Mouse (Mus musculus): ENCODE measurements at regions not wholly inside any gene's neighbourhood (a gene's known extent, or its start where the extent isn't known, plus 50 kb on each side); places are given as distances from the start of the nearest gene placed in this dataset.

DNA sequence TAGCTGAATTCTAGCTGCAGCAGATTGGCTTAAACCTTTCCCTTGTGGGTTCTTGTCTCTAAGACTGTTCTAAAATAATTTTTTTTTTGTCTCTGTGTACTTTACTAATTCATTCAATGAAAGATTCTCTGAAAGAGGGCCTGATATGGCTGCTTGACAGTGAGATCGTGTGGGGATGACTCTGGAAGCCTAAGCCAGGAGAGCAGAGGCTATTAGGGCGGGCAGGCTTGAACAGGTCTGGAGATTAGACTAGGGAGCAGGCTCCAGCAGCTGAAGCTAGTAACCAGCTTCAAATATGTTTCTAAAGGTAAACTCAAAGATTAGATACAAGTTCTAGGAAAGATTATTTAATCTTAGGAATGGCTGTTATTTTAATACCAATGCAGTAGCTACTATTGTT, 491.9 kb downstream of the Plcl1 start:
- Histone ChIP-seq H3K27ac (no peak overlapping the region), H3K4me3 (no peak overlapping the region)
- TF ChIP-seq CTCF (IDR thresholded peaks at IDR 0.05): no peak
- intact Hi-C loops (cut with DNase I): no loop called here
- DNase-seq: no peak

DNA sequence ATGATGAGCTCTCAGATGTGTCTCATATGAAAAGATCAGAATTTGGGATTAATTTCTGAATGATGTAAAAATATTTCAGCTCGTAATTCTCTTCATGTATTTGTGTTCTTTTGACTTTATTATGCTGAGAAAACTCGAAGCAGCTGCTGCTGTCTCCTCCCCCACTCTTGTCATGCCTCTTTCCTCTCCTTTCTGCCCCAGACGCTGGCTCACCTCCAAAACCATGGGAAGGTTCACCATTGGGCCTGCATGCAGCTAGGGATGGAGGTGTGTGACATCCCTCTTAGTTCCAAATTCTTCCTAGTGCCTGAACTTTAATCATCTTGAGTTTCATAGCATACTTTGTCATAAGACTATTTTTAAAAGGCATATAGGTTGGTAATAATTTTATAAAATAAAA, 492.3 kb downstream of the Plcl1 start:
- Histone ChIP-seq H3K27ac (no peak overlapping the region), H3K4me3 (no peak overlapping the region)
- TF ChIP-seq CTCF (IDR thresholded peaks at IDR 0.05): no peak
- intact Hi-C loops (cut with DNase I): no loop called here
- DNase-seq: no peak

DNA sequence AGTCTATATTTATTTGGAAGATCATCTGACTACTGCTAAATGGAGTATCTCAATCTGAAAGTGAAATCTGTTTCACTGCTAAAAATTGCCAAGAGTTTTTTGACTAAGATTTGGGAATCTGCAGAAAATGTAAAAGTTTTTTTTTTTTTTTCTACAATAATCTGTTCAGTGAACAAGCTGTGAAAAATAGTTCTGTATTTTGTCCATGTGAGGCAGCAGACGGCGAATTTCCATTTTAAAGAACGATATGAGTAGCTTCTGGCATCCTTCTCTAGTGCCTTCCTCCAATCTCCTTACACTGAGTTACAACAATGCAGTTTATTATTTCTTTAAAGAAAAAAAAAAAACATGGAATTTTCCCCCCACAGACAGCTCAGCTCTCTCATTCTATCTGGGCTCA, 494.3 kb downstream of the Plcl1 start:
- no peak overlapping the region for H3K4me3 ChIP-seq
- intact Hi-C loops (cut with DNase I): no loop called here
- no peak overlapping the region for H3K27ac ChIP-seq
- DNase-seq: no peak
- TF ChIP-seq CTCF (IDR thresholded peaks at IDR 0.05): no peak

DNA sequence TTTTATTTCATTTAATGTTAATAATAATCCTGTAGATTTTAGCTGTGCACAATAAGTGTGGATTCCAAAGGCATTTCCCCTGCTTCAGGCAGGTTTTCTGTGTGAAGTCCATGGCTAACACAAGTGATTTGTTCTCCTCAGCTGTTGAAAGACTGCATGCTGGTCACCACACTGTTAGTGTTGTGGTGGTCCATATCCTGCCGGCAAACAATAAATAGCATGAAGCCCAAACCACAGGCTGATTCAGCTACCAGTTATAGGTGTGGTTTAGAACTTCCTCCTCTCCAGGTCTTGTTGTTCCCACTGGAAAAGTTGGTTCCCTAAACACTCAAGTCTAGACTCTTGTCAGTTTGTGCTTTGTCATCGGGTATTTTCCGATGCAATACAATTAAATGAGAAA, 497.5 kb downstream of the Plcl1 start:
- Histone ChIP-seq H3K27ac (no peak overlapping the region), H3K4me3 (no peak overlapping the region)
- no peak for DNase-seq
- intact Hi-C loops (cut with DNase I): no loop called here
- no peak for TF ChIP-seq CTCF (IDR thresholded peaks at IDR 0.05)

DNA sequence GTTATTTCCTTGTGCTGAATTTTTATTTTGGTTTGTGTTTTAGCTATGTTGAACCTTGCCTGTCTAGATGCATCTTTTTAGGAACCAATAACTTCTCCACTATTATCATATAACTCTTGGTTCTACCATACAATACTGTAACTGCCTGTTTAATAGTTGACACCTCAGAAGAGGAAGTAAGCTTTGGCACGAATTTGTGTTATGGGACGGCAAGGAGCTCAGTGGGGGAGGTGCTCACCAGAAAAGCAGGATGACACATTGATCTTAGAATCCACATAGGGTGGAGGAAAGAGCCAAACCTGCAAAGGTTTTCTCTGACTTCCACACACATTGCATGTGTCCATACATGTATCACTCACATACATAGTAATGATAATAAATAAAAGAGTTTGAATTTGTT, 498.9 kb downstream of the Plcl1 start:
- intact Hi-C loops (cut with DNase I): no loop called here
- no peak overlapping the region for H3K4me3 ChIP-seq
- TF ChIP-seq CTCF (IDR thresholded peaks at IDR 0.05): no peak
- H3K27ac ChIP-seq: no peak overlapping the region
- DNase-seq: no peak

DNA sequence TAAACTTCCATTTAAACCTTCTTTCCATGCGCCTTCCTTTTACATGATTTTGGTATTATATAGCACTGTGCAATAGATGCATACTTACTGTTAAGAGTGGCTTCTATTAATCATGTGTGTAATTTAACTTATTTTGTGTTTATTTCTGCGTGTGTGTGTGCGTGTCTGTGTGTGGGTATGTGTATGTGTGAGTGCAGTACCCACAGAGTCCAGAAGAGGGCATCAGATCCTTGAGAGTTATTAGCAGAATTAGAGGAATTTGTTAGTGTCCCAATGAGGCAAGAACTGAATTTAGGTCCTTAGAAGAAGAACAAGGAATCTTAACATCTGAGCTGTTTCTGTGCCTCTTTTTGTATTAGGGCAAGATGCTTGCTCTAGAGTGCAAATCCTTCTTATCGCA, 499.5 kb downstream of the Plcl1 start:
- Histone ChIP-seq H3K27ac (no peak overlapping the region), H3K4me3 (no peak overlapping the region)
- intact Hi-C loops (cut with DNase I): no loop called here
- DNase-seq: no peak
- TF ChIP-seq CTCF (IDR thresholded peaks at IDR 0.05): peak; percentile 12; the same call in 1 of the 2 replicates

DNA sequence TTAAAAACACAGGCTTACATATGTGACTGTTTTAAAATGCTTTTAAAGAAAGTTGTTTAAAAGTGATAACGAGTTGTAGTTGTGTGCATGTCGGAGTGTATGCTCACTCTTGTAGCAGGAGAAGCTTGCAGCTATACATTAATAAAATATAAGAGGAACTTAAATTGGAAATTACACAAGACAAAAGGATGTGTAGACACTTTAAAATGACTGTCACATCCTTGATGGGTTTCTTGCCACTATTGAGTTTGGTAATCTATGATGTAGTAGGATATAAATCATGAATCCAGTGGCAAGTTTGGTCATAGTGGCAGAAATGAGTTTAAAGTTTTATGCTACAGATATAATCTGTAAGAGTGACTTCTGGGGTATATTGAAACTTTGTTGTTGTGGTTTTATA, 504.3 kb downstream of the Plcl1 start:
- DNase-seq: no peak
- Histone ChIP-seq H3K4me3 (no peak overlapping the region), H3K27ac (no peak overlapping the region)
- TF ChIP-seq CTCF (IDR thresholded peaks at IDR 0.05): no peak
- intact Hi-C loops (cut with DNase I): no loop called here

DNA sequence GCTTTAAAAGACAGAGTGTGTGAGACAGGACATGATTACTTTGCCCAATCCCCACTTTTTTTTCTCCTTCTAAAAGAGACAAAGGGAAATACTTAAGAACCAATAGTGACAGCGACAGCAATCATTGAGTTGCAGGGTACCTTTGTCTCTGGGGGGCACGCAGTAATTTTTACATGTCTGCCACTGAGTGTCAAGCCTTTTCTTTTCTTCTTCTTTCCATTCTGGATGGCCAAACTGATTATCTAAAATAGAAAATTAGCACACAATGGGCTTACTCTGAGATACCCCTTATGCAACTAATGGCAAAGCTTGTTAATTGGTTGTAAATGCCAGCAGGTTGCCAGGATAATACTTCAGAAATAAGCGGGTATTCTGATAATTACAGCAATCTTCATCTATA, 508.6 kb downstream of the Plcl1 start:
- DNase-seq: no peak
- TF ChIP-seq CTCF (IDR thresholded peaks at IDR 0.05): no peak
- Histone ChIP-seq H3K4me3 (no peak overlapping the region), H3K27ac (no peak overlapping the region)
- intact Hi-C loops (cut with DNase I): no loop called here

DNA sequence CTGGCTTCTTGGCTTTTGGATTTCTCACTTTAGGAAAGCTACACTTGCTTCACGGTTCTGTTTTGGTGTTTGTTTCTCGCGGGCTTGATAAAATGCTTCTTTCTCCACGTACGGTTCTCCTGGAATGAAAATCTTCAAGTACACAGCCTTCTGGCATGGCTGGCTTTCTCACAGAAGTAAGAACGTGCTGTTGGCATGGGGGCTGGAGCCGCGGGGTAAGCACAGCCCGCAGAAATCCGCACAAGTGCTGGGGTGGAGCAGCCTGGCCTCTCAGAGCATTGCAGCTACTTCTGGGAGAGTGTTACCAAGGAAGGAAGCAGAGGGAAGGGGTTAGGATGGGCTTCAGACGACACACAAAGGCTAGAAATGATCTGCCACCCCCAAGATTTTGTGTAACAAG, 510.2 kb downstream of the Plcl1 start:
- H3K27ac ChIP-seq: no peak overlapping the region
- no peak overlapping the region for H3K4me3 ChIP-seq
- TF ChIP-seq CTCF (IDR thresholded peaks at IDR 0.05): no peak
- DNase-seq: no peak
- intact Hi-C loops (cut with DNase I): no loop called here

DNA sequence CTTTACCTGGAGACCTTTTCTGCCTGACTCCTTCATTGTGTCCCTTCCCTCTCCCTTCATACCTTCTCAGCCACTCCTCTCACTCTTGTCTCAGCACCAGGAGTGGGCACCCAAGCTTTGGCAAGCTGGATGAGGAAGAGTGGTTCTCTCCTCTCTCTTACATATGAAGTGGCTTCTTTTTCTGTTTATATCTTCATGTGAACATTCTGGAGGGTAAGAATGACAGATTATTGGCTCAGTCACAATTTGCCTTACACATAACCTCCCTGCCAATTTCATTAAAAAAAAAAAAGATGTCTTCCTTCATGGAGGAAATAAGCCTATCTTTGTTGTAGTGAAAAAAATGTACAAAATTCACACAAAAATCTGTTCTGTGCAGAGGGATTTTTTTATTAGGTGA, 513.8 kb downstream of the Plcl1 start:
- DNase-seq: no peak
- intact Hi-C loops (cut with DNase I): no loop called here

DNA sequence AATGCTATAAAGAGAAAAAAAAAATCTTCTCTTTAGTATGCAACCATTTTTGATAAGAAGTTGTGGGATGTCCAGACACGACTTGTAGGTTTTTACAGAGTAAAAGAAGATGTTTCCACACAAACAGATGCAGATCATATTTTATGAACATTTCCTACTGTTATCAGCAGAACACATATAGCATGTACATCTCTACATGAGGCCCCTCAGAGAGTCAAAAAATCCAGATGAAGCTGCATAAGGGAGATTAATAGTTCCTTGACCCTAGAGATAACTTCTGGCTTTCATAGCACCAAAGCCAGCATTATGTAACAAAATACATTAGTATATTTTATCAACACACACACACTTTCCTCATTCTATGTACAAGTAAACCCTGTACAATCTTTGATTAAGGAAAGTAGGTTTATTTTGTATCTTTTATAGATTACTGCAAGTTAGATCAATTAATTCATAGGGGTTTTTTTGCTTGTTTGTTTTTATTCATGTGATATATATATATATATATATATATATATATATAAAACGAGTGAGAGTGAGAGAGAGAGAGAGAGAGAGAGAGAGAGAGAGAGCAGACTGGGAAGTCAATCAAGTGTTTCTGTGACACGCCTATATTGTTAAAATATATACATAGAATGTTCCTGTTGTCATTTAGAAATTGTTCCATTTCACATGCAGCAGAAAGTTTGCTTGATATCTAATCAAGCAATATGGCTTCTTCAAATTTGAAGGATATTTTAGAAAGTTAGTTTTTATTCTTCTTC, 541.2 kb downstream of the Plcl1 start:
- intact Hi-C loops (cut with DNase I): no loop called here
- TF ChIP-seq CTCF (IDR thresholded peaks at IDR 0.05): no peak
- Histone ChIP-seq H3K4me3 (no peak overlapping the region), H3K27ac (no peak overlapping the region)
- no peak for DNase-seq

More for the DNA sequence above, 513.8 kb downstream of the Plcl1 start:
- no peak overlapping the region for H3K4me3 ChIP-seq
- no peak for TF ChIP-seq CTCF (IDR thresholded peaks at IDR 0.05)
- H3K27ac ChIP-seq: no peak overlapping the region

DNA sequence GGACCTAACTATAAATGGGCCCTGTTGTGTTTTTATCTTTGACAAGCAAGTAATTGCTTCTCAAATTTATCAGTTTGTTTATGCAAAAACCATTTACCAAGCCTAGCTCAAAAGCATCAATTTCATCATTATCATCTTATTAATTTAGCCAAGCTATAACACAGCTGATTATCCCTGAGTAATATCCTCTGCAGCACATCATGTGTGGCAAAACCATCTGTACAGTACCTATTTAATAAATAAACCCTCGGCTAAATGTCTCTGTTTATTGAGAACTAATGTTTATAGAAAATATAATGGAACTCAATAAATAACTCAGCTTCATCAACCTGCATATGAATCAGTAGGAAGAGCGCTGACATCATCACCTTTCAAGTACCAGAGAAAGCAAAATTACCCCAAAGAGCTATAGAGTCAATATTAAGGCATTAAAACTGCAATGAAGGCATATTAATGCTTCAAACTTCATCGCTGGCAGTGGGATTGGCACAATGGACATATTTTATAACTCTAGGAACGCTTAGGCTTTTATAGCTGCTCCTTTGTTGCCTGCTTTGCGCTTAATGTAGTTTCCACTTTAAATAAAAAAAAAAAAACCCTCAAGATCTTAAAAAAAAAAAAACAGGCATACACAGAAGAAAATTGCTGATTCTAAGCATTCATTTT, 542.0 kb downstream of the Plcl1 start:
- no peak for DNase-seq
- no peak overlapping the region for H3K27ac ChIP-seq
- TF ChIP-seq CTCF (IDR thresholded peaks at IDR 0.05): no peak
- intact Hi-C loops (cut with DNase I): no loop called here
- no peak overlapping the region for H3K4me3 ChIP-seq

DNA sequence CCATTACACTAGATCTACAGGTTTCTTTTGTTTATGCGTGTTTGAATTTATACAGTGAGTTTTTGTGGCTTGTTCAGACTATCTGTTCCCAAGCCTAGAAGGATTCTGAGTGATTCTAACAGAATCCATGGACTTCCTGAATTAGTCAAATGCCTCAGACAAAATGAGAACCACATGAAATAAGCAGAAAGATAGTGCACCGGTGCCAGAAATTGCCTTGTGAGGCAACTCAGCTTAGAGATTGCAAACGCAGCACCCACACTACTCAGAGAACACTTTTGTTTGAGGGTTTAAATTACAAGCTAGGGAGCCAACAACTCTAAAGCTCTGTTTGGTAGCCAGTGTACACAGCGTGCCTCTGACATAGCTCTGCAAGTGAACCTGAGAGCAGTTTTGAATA, 543.9 kb downstream of the Plcl1 start:
- Histone ChIP-seq H3K4me3 (no peak overlapping the region), H3K27ac (no peak overlapping the region)
- DNase-seq: no peak
- TF ChIP-seq CTCF (IDR thresholded peaks at IDR 0.05): no peak
- intact Hi-C loops (cut with DNase I): no loop called here
